Mouse (Mus musculus): Measurements from ENCODE around the gene Fmo1.

GRCm38 (mm10) chr1:162901879-162902278 is 35.5 kb upstream of the Fmo1 start:
- TF ChIP-seq CTCF (IDR thresholded peaks at IDR 0.05; ENCODE audit: insufficient read depth, low read depth, low read length) = no peak
- no peak for TF ChIP-seq POLR2A (IDR thresholded peaks at IDR 0.05; ENCODE audit: insufficient read depth, low read depth, low read length)
